Mouse (Mus musculus): ENCODE data around the gene Traf3ip1. TPM values are rescaled to one million over a fixed set of nuclear protein-coding genes. Genes with fewer than 3 reads are reported as not detected.
"Not testable (repeated sequence)": the region's sequence is repeated elsewhere in the genome, so short reads cannot be mapped to it uniquely, and the experiment has no call there.

Gene Traf3ip1
- total RNA-seq, 1 experiment from 2014 or later = 5.6 TPM

DNA sequence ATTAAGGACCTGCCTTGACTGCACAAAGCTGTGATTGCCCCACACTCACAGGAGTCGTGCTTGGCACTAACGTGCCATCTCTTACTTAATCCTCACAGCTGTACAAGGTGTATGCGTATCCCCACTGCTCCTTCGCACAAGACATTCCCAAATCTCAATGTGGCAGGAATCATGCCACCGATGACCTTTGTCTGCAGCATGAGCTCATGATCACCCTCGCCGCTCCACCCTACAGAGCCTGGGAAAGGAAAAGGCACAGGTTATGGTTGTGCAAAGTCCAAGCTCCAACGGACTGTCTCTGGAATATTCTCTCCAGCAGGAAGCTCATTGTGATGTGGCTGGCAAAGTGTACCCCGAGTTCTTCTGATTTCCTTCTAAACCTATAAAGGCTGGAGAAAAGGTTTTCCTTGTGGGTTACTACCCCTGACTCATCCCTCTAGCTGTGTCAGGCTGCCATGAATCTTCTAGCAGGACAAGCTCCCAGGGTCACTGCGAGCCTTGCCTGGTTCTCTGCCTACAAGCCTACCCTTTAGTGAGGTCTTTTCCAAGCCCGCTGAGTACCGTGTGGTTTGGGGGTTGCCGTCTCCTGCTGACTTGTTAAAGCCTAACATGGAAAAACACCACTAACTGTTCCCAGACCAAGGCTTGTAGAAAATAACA, 31.0 kb upstream of the Traf3ip1 start:
- ATAC-seq (replicated peaks; ENCODE audit: insufficient number of reproducible peaks, low FRiP score, low TSS enrichment, poor library complexity, severe bottlenecking) = no peak

DNA sequence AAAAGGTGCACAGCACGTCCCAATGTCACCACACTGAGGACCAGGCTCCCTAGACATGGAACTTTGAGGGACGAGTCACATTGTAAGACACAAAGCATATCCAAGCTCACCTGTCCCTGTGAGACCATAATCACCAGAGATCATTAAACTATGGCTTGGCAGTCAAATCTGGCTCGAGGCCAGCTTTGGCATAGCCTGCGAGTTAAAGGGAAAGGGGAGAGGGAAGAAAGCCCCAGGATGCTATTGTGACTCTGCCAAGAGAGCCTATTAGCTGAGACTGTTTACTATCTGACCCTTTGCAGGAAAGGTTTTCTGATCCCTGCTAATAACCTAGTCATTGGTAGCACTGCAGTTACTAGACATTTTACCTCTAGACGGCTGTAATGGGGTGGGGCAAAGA, 30.0 kb upstream of the Traf3ip1 start:
- ATAC-seq (replicated peaks; ENCODE audit: insufficient number of reproducible peaks, low FRiP score, low TSS enrichment, poor library complexity, severe bottlenecking) = no peak

DNA sequence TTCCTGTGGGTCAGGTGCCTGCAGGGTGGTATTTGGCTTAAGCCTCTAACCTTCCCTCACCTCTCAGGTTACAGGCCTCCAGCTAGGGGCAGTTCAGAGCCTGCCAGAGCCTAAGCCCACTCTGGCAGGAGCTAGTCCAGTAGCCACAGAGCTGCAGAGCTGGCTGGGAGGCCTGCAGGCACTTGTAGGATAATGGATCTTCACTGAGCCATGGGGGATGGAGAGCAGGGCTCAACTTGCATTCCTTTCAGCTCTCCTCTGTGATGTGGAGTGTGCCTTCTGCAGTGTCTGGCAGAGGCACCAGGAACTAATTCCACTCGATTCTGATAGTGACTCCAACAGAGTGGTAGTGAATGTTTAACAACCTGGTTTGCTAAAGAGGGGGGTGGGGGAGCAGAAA, 29.2 kb upstream of the Traf3ip1 start:
- ATAC-seq (replicated peaks; ENCODE audit: insufficient number of reproducible peaks, low FRiP score, low TSS enrichment, poor library complexity, severe bottlenecking) = no peak

DNA sequence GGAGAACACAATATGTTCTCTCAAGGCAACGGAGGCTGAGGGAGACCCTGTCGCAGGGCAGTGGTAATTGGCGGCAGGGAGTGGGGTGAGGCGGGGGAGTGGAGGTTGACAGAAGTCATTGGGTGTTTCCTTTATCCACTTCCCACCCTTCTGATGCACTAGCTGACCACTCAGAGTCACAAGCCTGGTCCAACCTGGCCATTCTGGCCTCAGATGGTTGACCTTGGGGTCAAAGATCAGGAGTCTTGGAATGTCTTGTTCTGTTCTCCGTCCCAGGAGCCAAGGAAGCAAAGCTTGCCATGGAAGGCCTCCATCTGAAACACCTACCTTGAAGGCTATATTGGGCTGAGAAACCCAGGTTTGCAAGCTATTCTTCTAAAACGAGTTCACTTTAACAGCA, 28.3 kb upstream of the Traf3ip1 start:
- ATAC-seq (replicated peaks; ENCODE audit: insufficient number of reproducible peaks, low FRiP score, low TSS enrichment, poor library complexity, severe bottlenecking) = no peak

DNA sequence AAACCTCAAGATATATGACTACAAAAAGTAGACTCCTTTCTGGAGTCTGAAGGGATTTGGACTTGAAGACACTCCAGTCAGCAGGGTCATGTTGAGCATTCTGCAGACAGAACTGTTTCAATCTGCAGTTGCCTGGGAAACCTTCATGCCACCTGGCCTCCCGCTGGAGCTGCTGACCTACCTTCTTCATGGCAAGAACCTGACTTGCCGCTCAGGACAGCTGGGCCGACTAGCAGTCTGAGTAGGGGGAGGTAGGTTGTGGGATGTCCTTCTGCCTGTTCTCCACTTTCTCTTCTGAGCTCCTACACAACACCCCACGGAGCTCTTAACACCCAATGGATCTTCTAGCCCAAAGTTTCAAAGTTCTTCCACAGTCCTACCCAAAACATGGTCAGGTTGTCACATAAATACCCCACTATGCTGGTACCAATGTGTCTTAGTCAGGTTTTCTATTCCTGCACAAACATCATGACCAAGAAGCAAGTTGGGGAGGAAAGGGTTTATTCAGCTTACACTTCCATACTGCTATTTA, 24.5 kb upstream of the Traf3ip1 start:
- no peak for ATAC-seq (replicated peaks; ENCODE audit: insufficient number of reproducible peaks, low FRiP score, low TSS enrichment, poor library complexity, severe bottlenecking)

DNA sequence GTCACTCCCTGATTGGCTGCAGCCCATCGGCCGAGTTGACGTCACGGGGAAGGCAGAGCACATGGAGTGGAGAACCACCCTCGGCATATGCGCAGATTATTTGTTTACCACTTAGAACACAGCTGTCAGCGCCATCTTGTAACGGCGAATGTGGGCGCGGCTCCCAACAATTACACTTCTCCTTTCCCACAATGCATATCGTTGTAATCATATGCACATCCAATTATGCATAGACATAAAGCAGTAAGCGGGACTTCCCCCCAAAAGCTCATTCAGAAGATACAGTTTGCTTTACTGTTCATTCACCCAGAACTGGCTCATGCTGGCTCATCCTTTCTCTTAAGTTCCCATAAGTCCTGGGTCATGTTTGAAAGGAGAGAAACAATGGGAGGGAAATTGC, 16.3 kb upstream of the Traf3ip1 start:
- ATAC-seq (replicated peaks; ENCODE audit: insufficient number of reproducible peaks, low FRiP score, low TSS enrichment, poor library complexity, severe bottlenecking) = not testable (repeated sequence)

DNA sequence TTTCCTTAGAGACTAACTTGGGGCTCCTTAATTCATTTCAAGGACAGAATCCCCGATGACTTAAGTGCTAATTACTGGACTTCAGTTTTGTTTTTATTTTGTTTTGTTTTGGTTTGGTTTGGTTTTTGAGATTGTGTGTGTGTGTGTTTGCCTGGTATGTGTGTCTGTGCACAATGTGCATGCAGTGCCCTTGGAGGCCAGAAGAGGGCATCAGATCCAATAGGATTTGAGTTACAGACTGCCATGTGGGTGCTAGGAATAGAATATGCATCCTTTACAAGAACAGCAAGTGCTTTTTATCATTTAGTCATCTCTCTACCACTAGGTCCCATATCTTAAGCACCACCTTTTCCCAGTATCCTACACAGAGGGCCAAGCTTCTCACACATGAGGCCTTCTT, 15.5 kb upstream of the Traf3ip1 start:
- no peak for ATAC-seq (replicated peaks; ENCODE audit: insufficient number of reproducible peaks, low FRiP score, low TSS enrichment, poor library complexity, severe bottlenecking)

DNA sequence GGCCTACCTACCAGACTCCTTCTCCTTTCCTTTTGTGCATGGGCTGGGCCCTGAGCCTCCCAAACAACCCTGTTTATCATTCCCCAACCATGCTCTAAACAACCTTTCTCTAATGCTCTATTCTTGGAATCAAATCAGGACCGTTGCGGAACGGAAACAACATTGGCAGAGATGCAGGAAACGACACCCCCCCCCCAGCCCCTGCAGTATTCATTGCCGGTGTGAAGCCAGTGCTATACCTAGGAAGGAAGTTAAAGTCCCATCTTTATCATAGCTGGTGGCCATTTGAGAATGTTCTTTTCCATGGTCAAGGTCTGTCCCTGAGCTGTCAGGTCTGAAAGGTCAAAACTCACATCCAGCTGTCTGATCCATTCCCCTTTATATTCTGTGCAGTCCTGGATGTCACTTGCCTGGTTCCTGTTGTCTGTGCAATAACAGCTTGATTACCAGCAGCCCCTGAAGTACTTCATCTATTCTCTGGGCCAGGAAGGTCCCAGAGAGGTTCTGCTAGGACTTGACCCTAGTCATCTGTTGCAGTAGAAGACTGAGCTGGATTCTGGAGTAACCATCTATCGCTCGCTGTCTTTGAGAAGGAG, 11.7 kb upstream of the Traf3ip1 start:
- no peak for ATAC-seq (replicated peaks; ENCODE audit: insufficient number of reproducible peaks, low FRiP score, low TSS enrichment, poor library complexity, severe bottlenecking)

DNA sequence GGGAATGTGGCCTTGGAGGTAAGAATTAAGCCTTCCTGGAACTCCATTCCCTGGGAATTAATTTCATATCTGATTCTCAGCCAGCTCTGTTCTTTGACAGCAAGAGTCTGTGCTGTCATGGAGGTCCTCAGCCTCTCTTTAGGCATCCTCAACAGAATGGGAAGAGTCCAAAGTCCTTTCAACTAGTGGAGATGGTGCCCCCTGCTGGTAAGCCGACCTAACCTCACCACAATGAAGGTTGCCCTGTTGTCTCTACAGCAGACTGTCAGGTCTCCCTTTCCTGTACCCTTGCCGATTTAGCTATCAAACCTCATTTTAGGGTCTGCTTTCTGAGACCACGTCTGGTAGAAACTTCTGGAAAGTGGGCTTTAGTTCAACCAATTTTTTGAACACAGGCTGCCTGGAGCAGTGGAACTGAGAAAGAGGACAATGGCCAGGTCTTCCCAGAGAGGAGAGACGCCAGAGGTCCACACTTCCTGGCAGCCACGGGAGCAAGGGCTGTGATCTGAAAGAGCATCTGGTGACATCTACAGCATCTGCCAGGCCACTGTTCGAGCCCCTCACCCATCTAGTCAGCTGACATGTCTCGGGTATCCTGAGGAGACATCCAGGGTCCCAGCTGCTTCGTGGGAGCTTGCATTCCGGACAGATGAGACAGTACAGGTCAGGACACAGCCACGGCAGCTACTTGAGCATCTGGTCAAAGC, 11.0 kb upstream of the Traf3ip1 start:
- ATAC-seq (replicated peaks; ENCODE audit: insufficient number of reproducible peaks, low FRiP score, low TSS enrichment, poor library complexity, severe bottlenecking) = peak; percentile 53; the same call in 1 of the 2 replicates

DNA sequence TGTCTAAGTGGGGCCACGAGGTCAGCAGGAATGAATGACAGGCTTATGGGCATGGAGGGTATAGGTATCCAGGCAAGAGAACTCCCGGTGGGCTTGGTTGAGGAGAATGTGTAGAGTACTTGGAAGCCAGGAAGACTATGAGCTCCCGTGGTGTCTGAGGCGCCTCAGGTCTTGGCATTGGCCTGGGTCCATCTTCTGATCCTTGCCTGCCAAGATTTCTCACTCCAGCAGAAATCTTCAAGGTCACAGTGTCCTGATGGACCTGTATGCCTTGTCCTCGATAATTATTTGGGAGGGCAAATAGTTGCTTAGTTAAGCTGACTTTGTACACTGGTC, 10.5 kb upstream of the Traf3ip1 start:
- ATAC-seq (replicated peaks; ENCODE audit: insufficient number of reproducible peaks, low FRiP score, low TSS enrichment, poor library complexity, severe bottlenecking) = no peak; the same call in 1 of the 2 replicates

DNA sequence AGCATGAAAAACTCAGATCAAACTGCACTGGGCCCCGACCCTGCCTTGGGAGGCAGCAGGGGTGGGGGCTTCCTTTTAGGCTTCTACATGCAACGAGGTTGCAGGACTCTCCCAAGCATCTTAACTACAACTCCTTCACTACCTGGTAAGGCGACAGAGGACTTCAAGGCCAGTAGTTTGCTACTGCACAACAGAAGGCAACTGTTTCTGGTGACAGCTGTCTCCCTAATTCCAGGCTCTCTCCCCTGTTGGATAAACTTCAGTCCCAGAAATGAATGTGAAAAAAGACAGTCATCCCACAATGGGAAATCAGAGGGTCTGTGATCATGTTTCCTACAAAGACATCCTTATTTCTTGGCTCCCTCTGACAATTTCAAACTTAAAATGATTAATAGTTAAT, 9.0 kb upstream of the Traf3ip1 start:
- no peak for ATAC-seq (replicated peaks; ENCODE audit: insufficient number of reproducible peaks, low FRiP score, low TSS enrichment, poor library complexity, severe bottlenecking)

DNA sequence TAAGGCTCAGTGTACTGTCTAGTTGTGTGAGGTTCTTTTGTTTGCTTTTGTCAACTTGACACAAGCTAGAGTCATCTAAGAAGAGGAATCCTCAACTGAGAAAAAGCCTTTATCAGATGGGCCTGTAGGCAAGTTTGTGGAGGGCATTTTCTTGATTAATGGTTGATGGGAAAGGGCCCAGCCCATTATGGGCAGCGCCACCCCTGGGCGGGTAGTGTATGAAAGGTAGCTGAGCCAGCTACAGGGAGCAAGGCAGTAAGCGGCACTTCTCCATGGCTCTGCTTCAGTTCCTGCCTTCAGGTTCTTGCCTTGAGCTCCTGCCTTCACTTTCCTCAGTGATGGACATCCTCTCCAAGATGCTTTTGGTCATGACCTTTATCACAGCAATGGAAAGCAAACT, 8.3 kb upstream of the Traf3ip1 start:
- no peak for ATAC-seq (replicated peaks; ENCODE audit: insufficient number of reproducible peaks, low FRiP score, low TSS enrichment, poor library complexity, severe bottlenecking)

DNA sequence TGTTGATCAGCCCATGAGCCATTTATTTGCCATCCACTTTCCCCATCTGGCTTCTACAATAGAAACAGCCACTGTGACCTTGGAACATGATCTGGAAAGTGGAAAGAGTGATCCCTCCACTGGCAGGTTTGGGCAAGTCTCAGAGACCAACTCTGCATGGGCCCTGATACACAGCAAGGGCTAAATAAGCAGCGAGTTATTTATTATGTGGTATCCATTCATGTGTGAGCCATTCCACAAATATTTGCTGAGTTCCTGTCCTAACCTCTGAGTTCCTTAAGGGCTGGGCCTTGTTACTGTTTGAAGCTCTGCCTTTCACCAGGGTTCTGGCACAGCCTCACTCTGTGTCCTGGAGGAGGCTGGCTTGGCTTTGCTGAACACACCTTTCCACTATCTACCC, 4.1 kb upstream of the Traf3ip1 start:
- ATAC-seq (replicated peaks; ENCODE audit: insufficient number of reproducible peaks, low FRiP score, low TSS enrichment, poor library complexity, severe bottlenecking) = no peak

DNA sequence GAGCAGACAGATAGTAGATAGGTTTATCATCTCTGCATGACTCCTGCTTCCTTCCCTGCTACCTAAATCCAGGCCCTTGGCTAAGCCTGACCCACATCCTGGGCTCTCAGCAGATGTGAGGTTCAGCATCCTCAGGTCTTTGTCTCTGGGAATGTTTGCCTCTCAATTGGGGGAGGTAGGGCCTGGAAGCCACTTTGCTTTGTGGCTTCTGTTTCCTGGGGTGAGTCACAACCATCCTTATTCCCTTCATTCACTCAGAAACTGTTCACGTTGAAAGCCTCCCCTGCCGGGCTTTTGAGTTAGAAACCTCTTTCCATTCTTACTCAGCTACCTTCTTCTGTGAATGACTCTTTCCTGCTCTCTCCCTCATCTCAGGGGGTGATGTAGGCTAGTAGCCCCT, 1.7 kb upstream of the Traf3ip1 start:
- no peak for ATAC-seq (replicated peaks; ENCODE audit: insufficient number of reproducible peaks, low FRiP score, low TSS enrichment, poor library complexity, severe bottlenecking)

DNA sequence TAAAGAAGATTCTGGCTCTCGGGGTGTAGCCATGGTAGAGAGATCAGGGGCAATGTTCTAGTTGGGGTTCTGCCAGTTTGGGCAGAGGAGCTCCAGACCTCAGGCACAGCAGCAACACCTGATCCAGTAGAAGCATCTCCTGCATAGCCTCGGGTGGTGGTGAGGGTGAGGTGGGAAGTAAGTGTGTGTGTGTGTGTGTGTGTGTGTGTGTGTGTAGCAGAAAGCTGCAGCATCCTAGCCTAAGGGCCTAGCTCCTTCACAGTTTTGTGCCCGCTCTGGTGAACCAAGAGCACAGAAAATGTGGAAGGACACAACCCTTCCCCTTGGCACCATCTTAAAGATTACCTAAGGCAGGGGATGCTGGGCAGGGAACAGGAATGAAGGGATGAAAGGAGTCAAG, 509 bp upstream of the Traf3ip1 start:
- no peak for ATAC-seq (replicated peaks; ENCODE audit: insufficient number of reproducible peaks, low FRiP score, low TSS enrichment, poor library complexity, severe bottlenecking)

DNA sequence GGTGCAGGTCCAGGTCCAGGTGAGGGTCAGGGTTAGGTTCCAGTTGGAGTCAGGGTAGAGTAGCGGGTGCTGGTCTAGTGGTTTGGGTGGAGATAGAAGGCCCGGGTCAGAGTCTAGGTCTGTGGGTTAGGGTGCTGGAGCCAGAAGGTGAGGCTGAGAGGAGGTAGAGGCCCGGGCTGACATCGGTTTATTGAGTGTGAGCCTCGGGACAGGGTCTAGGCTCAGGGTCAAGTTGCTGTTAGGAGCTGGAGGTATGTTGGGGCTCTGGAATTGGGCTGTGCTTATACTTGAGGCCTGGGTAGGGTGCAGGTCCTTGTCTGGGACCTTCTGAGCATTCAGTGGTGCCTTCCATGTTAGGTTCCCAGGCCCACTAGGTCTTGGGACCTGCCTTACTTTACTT, 874 bp downstream of the Traf3ip1 start:
- ATAC-seq (replicated peaks; ENCODE audit: insufficient number of reproducible peaks, low FRiP score, low TSS enrichment, poor library complexity, severe bottlenecking) = no peak

DNA sequence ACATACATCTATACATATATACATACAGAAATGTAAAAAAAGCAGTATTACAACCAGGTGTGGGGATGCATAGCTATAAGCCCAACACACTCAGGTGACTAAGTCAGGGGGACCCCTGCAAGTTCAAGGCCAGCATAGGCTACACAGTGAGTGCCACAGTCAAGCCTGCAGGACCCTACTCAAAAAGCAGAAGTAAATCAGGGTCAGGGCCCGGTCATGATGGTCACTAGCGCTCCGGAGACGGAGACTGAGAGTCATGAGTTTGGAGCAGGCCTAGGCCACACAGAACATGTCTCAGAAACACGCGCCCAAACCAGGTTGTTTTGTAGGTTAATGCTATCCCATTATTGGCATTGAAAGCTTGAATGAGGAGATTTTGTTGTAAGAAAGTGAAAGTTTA, 4.1 kb downstream of the Traf3ip1 start:
- ATAC-seq (replicated peaks; ENCODE audit: insufficient number of reproducible peaks, low FRiP score, low TSS enrichment, poor library complexity, severe bottlenecking) = no peak

DNA sequence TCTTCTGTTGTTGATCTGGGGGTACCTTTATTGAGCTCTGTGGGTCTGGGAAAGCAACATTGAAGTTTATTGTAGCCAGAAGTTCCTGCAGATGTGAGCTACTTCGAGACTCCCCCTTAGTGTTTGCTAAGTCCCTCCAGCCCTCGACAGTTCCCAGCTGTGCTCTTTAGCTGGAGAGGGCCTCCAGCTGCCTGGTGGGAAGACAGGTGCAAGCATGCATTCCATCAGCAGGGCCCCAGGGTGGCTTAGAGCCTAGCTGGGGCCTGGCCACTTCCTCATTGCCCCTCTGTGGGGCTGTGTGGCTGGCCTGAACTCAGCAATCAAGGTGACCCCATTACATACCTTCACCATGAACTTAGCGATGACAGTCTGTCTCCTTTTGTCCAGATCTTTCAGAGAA, 10.2 kb downstream of the Traf3ip1 start:
- no peak for ATAC-seq (replicated peaks; ENCODE audit: insufficient number of reproducible peaks, low FRiP score, low TSS enrichment, poor library complexity, severe bottlenecking)

DNA sequence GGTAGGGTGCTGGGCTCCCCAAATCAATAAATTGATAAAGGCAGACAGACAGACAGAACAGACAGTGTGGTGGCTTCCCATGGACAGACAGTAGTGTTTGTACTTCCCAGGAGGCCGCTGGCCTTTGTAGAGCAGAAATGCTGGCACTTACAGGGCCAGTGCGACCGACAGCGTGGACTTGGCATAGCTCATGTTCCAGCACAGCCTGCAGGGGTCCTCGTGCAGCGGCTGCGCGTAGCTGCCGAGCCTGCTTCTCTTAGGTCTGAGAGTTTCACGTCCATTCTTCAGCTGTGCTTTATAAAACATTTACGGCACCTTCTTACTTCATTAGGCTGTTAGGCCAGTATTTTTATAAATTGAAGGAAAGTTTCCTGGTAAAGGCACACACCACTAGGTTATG, 20.5 kb downstream of the Traf3ip1 start:
- no peak for ATAC-seq (replicated peaks; ENCODE audit: insufficient number of reproducible peaks, low FRiP score, low TSS enrichment, poor library complexity, severe bottlenecking)

DNA sequence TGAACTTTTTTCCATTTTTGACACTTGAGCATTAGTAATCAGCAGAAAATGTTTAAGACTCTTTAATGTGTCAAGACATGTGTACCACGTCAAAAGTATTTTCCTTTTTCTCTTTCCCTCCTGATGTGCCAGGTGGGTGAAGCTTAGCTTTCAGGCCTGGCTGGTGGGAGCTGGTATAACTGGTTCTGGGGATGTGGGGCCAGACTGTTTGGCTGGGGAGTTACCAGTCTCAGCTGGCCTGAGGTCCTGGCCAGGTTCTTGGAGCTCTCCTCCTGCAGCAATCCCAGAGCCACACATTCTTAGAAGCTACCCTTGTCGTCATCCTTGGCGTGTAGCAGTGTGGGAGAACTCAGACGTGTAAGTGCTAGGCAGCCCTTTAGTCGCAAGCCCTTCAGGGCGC, 21.2 kb downstream of the Traf3ip1 start:
- ATAC-seq (replicated peaks; ENCODE audit: insufficient number of reproducible peaks, low FRiP score, low TSS enrichment, poor library complexity, severe bottlenecking) = no peak

Measured in monocyte, adult 5-6 weeks (primary cell).